Mouse (Mus musculus): ENCODE measurements around the gene Lrrc55. TPM values are rescaled to one million over a fixed set of nuclear protein-coding genes. Genes with fewer than 3 reads are reported as not detected.

Gene Lrrc55
- total RNA-seq, 1 experiment from 2014 or later = not detected

GRCm38 (mm10) chr2:85136831-85137520 is 60.0 kb downstream of the Lrrc55 start:
- no peak; the same call in 1 of the 2 replicates for ATAC-seq (replicated peaks; ENCODE audit: low read depth, poor library complexity, severe bottlenecking)

- ATAC-seq (replicated peaks; ENCODE audit: low read depth, poor library complexity, severe bottlenecking) = 0 out of 2 replicates have a peak, but pooled peaks have one; percentile 2
Measured at GRCm38 (mm10) chr2:85136089-85136488, 60.9 kb downstream of the Lrrc55 start, which contains the start of gene Aplnr. Gene Aplnr (plus strand): TSS chr2:85136225.

- peak; percentile 45; the same call in 1 of the 2 replicates for ATAC-seq (replicated peaks; ENCODE audit: low read depth, poor library complexity, severe bottlenecking)
Measured at GRCm38 (mm10) chr2:85135099-85135498, 61.9 kb downstream of the Lrrc55 start.

GRCm38 (mm10) chr2:85132204-85132603 is 64.8 kb downstream of the Lrrc55 start:
- ATAC-seq (replicated peaks; ENCODE audit: low read depth, poor library complexity, severe bottlenecking) = no peak

GRCm38 (mm10) chr2:85131724-85132123 is 65.3 kb downstream of the Lrrc55 start:
- no peak for ATAC-seq (replicated peaks; ENCODE audit: low read depth, poor library complexity, severe bottlenecking)

- ATAC-seq (replicated peaks; ENCODE audit: low read depth, poor library complexity, severe bottlenecking) = peak; percentile 31
Measured at GRCm38 (mm10) chr2:85131226-85131625, 65.8 kb downstream of the Lrrc55 start.

GRCm38 (mm10) chr2:85129496-85129971 is 67.5 kb downstream of the Lrrc55 start:
- peak; percentile 38; the same call in 1 of the 2 replicates for ATAC-seq (replicated peaks; ENCODE audit: low read depth, poor library complexity, severe bottlenecking)

- peak; percentile 97 for ATAC-seq (replicated peaks; ENCODE audit: low read depth, poor library complexity, severe bottlenecking)
Measured at GRCm38 (mm10) chr2:85123869-85124535, 73.0 kb downstream of the Lrrc55 start.

GRCm38 (mm10) chr2:85123187-85123868 is 73.7 kb downstream of the Lrrc55 start:
- ATAC-seq (replicated peaks; ENCODE audit: low read depth, poor library complexity, severe bottlenecking) = peak; percentile 94

Other genes with a start within 250 kb of the Lrrc55 start
- 26.2 and 36.6 TPM in 2 replicates for gene Prg2, start 216.7 kb downstream of the Lrrc55 start, total RNA-seq (2017)
- gene Prg3, start 209.0 kb downstream of the Lrrc55 start, total RNA-seq (2017) = 2.8 and 7.1 TPM in 2 replicates
- 433 and 486 TPM in 2 replicates for gene Ssrp1, start 160.0 kb downstream of the Lrrc55 start, total RNA-seq (2017)
- gene P2rx3, start 159.7 kb downstream of the Lrrc55 start, total RNA-seq (2017) = not detected in 2 replicates
- gene Tnks1bp1, start 149.2 kb downstream of the Lrrc55 start, total RNA-seq (2017) = 2.9 and 5.1 TPM in 2 replicates
- 0.14 and 0.29 TPM in 2 replicates for gene Aplnr, start 61.0 kb downstream of the Lrrc55 start, total RNA-seq (2017)
- gene Olfr987, start 142.1 kb upstream of the Lrrc55 start, total RNA-seq (2017) = not detected in 2 replicates
- not detected in 2 replicates for gene Olfr988, start 166.0 kb upstream of the Lrrc55 start, total RNA-seq (2017)
- gene Olfr992, start 212.3 kb upstream of the Lrrc55 start, total RNA-seq (2017) = not detected in 2 replicates
- gene Olfr993, start 217.7 kb upstream of the Lrrc55 start, total RNA-seq (2017) = not detected in 2 replicates
- gene Olfr994, start 239.3 kb upstream of the Lrrc55 start, total RNA-seq (2017) = not detected in 2 replicates
- gene Olfr995, start 246.4 kb upstream of the Lrrc55 start, total RNA-seq (2017) = not detected in 2 replicates

All from common myeloid progenitor, adult 5-6 weeks (primary cell).